Mouse (Mus musculus) embryonic facial prominence, embryonic 15.5 days (tissue): ENCODE results near the gene Suox. TPM values are rescaled to one million over a fixed set of nuclear protein-coding genes. Genes with fewer than 3 reads are reported as not detected.
"Not testable (repeated sequence)": the region's sequence is repeated elsewhere in the genome, so short reads cannot be mapped to it uniquely, and the experiment has no call there.

Experiments
- ATAC-seq: fragments of 200-750 bp; cut with Nextera tagmentation; 2 replicates; pipeline ENCODE4 v1.8.0; 2017; ENCODE audit warnings: low read depth, moderate TSS enrichment; ENCODE audit not compliant: insufficient number of reproducible peaks, low FRiP score, low TSS enrichment
- H3K27ac ChIP-seq: fragments of 300-500 bp; sonication (generic); replicated peaks from 2 replicates; pipeline ENCODE4 v1.5.1; 2015; ENCODE audit warnings: mild to moderate bottlenecking, inconsistent platforms
- H3K27me3 ChIP-seq: fragments of 300-500 bp; sonication (generic); 2 replicates; pipeline ENCODE4 v1.6.1; 2015; ENCODE audit warnings: inconsistent platforms
- H3K36me3 ChIP-seq: fragments of 300-500 bp; sonication (generic); 2 replicates; pipeline ENCODE4 v1.6.1; 2015; ENCODE audit warnings: mild to moderate bottlenecking, inconsistent platforms
- H3K4me1 ChIP-seq: fragments of 300-500 bp; sonication (generic); 2 replicates; pipeline ENCODE4 v1.6.1; 2015; ENCODE audit warnings: inconsistent platforms
- H3K4me2 ChIP-seq: fragments of 300-500 bp; sonication (generic); replicated peaks from 2 replicates; pipeline ENCODE4 v1.6.1; 2015; ENCODE audit warnings: mild to moderate bottlenecking, inconsistent platforms
- H3K4me3 ChIP-seq: fragments of 300-500 bp; sonication (generic); replicated peaks from 2 replicates; pipeline ENCODE4 v1.5.1; 2015; ENCODE audit warnings: mild to moderate bottlenecking, inconsistent platforms
- H3K9ac ChIP-seq: fragments of 300-500 bp; sonication (generic); 2 replicates; pipeline ENCODE4 v1.6.1; 2015; ENCODE audit warnings: inconsistent platforms
- H3K9me3 ChIP-seq: fragments of 300-500 bp; sonication (generic); replicated peaks from 2 replicates; pipeline ENCODE4 v1.6.1; 2016; ENCODE audit warnings: inconsistent platforms
- WGBS: fragments of 180-500 bp; shearing (Covaris S2); methylation state at CpG from one replicate; pipeline ENCODE4 v1.1.7; 2015; 5-methylcytosine and 5-hydroxymethylcytosine counted together
- polyA plus RNA-seq: library from polyadenylated mRNA; unstranded; fragments of >200 nt; fragmentation: Nextera tagmentation; extraction: Ambion mirVana; gene quantifications from 2 replicates; pipeline ENCODE4 v1.2.1, GENCODE M21; 2015

Suox gene
- polyA plus RNA-seq, 1 experiment from 2014 or later, result 20.9 TPM

DNA sequence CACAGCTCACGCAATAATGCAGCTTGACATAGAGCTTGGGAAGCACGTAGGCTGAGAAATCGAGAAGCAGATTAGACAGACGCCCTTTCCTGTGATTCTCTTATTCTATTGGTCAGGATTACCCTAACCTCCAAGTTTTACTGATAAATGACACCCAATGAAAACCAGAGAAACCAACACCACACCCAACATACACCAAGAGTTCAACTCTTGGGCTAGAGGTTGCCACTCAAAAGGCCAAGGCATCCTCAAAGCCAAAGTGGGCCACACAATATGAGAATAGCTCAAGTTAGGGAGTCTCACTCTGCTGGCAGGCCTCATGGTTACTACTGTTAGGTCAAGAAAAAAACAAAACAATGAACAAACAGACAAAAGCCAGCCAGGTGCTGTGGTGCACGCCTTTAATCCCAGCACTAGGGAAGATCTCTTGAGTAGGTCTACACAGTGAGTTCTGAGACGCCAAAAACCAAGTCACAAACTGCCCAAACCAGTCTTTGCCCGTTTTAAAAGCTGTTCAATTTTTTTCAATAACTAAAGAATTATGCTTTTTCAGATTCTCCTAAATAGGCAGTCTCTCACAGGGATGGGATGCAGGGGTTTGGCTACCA lies 48.5 kb downstream of the Suox start:
- H3K4me3 ChIP-seq, result peak overlapping the region; percentile 95
- peak overlapping the region; percentile 98 for H3K9ac ChIP-seq
- H3K27me3 ChIP-seq, result no peaks in the 10 kb centered on the region
- H3K27ac ChIP-seq, result peak overlapping the region; percentile 79
- ATAC-seq, result no peak
- 40% methylated on average over 7 of the region's 7 CpGs for WGBS
- peaks cover 7% of the 10 kb centered on the region for H3K4me1 ChIP-seq
- H3K9me3 ChIP-seq, result no peaks in the 10 kb centered on the region
- H3K4me2 ChIP-seq, result peak overlapping the region; percentile 78
- H3K36me3 ChIP-seq, result peaks cover 24% of the 10 kb centered on the region

DNA sequence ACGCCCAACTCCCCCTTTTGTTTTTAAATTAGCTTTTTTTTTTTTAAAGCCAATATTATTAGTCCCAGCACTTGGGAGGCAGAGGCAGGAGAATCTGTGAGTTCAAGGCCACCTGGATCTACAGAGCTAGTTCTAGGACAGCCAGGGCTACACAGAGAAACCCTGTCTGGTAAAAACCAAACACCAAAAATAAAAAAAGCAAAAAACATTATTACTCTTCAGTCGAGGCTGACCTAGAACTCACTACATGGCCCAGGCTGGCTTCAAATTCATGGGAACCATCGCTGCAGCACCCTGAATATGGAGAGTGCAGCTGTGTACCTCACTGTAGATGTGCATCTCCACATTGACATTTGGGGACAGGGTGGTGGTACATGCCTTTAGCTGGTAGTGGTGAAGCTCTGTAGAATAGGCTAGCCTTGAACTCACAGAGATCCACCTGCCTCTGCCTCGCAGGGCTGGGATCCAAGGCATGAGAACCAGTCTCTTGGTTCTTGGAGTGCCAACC lies 50.7 kb downstream of the Suox start:
- H3K36me3 ChIP-seq, result peaks cover 24% of the 10 kb centered on the region
- H3K4me2 ChIP-seq, H3K9me3 ChIP-seq, H3K27me3 ChIP-seq, H3K4me1 ChIP-seq, H3K9ac ChIP-seq, ATAC-seq, H3K27ac ChIP-seq, H3K4me3 ChIP-seq: not testable (repeated sequence)
- 79% methylated on average over 4 of the region's 4 CpGs for WGBS

DNA sequence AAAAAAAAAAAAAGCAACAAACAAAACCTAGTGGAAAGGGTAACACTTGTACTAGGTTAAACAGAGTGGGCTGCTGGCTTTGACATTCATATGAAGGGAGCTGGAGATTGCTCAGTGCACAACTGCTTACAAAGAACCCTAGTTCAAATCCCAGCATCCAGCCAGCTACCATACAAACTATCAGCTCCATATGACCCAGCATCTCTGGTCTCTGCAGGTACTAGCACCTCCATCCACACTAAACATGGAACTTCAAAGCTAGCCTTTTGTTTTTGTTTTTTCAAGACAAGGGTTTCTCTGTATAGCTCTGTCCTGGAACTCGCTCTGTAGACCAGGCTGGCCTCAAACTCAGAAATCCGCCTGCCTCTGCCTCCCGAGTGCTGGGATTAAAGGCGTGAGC lies 51.2 kb downstream of the Suox start:
- H3K9me3 ChIP-seq, result no peaks in the 10 kb centered on the region
- H3K36me3 ChIP-seq, result peaks cover 24% of the 10 kb centered on the region
- no peak overlapping the region for H3K9ac ChIP-seq
- no peak overlapping the region for H3K27ac ChIP-seq
- no peak overlapping the region for H3K4me3 ChIP-seq
- ATAC-seq, result no peak
- 83% methylated on average over 4 of the region's 4 CpGs for WGBS
- H3K4me2 ChIP-seq, result no peak overlapping the region
- H3K4me1 ChIP-seq, result peaks cover 7% of the 10 kb centered on the region
- H3K27me3 ChIP-seq, result no peaks in the 10 kb centered on the region

DNA sequence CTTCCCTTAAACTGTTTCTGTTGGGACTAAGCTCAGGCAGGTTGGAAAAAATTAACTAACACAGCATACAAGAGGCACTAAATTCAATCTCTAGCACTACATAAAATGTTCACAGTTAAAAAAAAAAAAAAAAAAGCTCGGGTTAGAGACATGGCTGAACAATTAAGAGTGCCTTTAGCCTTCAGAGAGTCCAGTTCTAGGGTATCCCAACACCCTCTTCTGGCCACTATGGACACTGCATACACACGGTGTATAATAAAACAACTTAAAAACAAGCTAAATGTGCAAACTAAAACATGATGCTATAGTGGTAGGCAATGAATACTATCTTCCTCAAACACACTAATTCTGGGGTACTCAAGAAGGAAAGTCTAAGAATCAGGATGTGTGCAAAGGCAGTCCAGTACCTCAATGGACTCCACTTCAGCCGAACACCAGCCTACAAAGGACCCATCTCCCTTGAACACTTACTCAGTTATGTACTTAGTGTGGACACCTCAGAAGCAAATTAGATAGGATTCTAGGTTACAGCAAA lies 51.8 kb downstream of the Suox start:
- WGBS, result 82% methylated on average over 3 of the region's 3 CpGs
- no peak for ATAC-seq
- H3K4me1 ChIP-seq, result peaks cover 7% of the 10 kb centered on the region
- no peaks in the 10 kb centered on the region for H3K9me3 ChIP-seq
- peaks cover 24% of the 10 kb centered on the region for H3K36me3 ChIP-seq
- no peak overlapping the region for H3K4me3 ChIP-seq
- no peak overlapping the region for H3K9ac ChIP-seq
- H3K27me3 ChIP-seq, result no peaks in the 10 kb centered on the region
- H3K4me2 ChIP-seq, result no peak overlapping the region
- no peak overlapping the region for H3K27ac ChIP-seq

DNA sequence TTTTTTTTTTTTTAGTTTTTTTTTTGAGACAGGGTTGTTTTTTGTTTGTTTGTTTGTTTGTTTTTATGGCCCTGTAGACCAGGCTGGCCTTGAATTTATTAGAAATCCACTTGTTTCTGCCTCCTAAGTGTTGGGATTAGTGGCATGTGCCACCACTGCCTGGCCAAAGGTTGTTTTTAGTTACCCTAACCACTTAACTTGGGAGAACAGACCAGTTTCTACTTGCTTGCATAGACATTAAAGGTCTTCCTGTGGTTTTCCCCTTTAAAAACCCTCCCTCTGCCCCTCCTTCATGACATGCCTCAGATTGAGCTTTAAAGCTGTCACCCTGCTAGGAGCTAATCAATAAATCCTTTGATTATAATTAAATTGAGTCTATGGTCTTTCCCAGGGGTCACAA lies 53.6 kb downstream of the Suox start:
- no peak overlapping the region for H3K27ac ChIP-seq
- H3K4me3 ChIP-seq, result no peak overlapping the region
- H3K27me3 ChIP-seq, result no peaks in the 10 kb centered on the region
- no peak overlapping the region for H3K4me2 ChIP-seq
- peaks cover 24% of the 10 kb centered on the region for H3K36me3 ChIP-seq
- no peak overlapping the region for H3K9ac ChIP-seq
- no peak for ATAC-seq
- H3K9me3 ChIP-seq, result no peaks in the 10 kb centered on the region
- peaks cover 4% of the 10 kb centered on the region for H3K4me1 ChIP-seq

Other genes starting within 250 kb of the Suox start
- 85.2 and 93.6 TPM in 2 replicates for gene Smarcc2, start 214.8 kb downstream of the Suox start, polyA plus RNA-seq
- gene Myl6, start 179.9 kb downstream of the Suox start, polyA plus RNA-seq, result 1,219 and 1,296 TPM in 2 replicates
- 5.0 and 6.9 TPM in 2 replicates for gene Myl6b, start 175.4 kb downstream of the Suox start, polyA plus RNA-seq
- 43.3 and 44.0 TPM in 2 replicates for gene Esyt1, start 148.2 kb downstream of the Suox start, polyA plus RNA-seq
- gene Zc3h10, start 126.3 kb downstream of the Suox start, polyA plus RNA-seq, result 15.8 and 16.0 TPM in 2 replicates
- 4,202 and 4,259 TPM in 2 replicates for gene Rpl41, start 124.8 kb downstream of the Suox start, polyA plus RNA-seq
- 186 and 189 TPM in 2 replicates for gene Pa2g4, start 108.1 kb downstream of the Suox start, polyA plus RNA-seq
- 23.9 and 25.8 TPM in 2 replicates for gene Erbb3, start 84.4 kb downstream of the Suox start, polyA plus RNA-seq
- gene Rps26, start 47.3 kb downstream of the Suox start, polyA plus RNA-seq, result 833 and 868 TPM in 2 replicates
- 3.1 and 3.9 TPM in 2 replicates for gene Ikzf4, start 28.1 kb downstream of the Suox start, polyA plus RNA-seq
- 91.6 and 97.4 TPM in 2 replicates for gene Rab5b, start 22.2 kb upstream of the Suox start, polyA plus RNA-seq
- gene Pmel, start 30.1 kb upstream of the Suox start, polyA plus RNA-seq, result 27.2 and 29.8 TPM in 2 replicates
- 105 TPM in 2 replicates for gene Cdk2, start 31.0 kb upstream of the Suox start, polyA plus RNA-seq
- gene Dgka, start 70.8 kb upstream of the Suox start, polyA plus RNA-seq, result 25.6 and 26.5 TPM in 2 replicates
- gene Pym1, start 73.8 kb upstream of the Suox start, polyA plus RNA-seq, result 37.7 and 38.5 TPM in 2 replicates
- gene Mmp19, start 116.8 kb upstream of the Suox start, polyA plus RNA-seq, result 2.3 and 2.6 TPM in 2 replicates
- 62.5 and 64.7 TPM in 2 replicates for gene Dnajc14, start 130.0 kb upstream of the Suox start, polyA plus RNA-seq
- 25.4 and 28.1 TPM in 2 replicates for gene Tmem198b, start 130.3 kb upstream of the Suox start, polyA plus RNA-seq
- gene Sarnp, start 143.3 kb upstream of the Suox start, polyA plus RNA-seq, result 194 and 196 TPM in 2 replicates
- gene Ormdl2, start 147.6 kb upstream of the Suox start, polyA plus RNA-seq, result 58.2 and 61.7 TPM in 2 replicates
- gene Gdf11, start 217.6 kb upstream of the Suox start, polyA plus RNA-seq, result 6.1 TPM in 2 replicates
- 1,010 and 1,093 TPM in 2 replicates for gene Cd63, start 226.9 kb upstream of the Suox start, polyA plus RNA-seq
- gene Rdh5, start 248.8 kb upstream of the Suox start, polyA plus RNA-seq, result 19.6 and 21.3 TPM in 2 replicates
- gene Bloc1s1, start 250.0 kb upstream of the Suox start, polyA plus RNA-seq, result 224 and 226 TPM in 2 replicates